ENCODE assay signal across 24 mouse cellular contexts in genomic region chr4:15378762-15379161, GRCm38 (mm10).
"Had no signal": no experiment of that assay in that cellular context is flagged by ENCODE, and none has a peak within 500 bp of the region (broad histone marks: within the 10 kb centered on the region; RNA-seq: fewer than 3 reads in every experiment).

No protein-coding gene starts in this region.

- H3K9me3 ChIP-seq: heart, embryonic 13.5 days; heart, embryonic 15.5 days; intestine, embryonic 15.5 days; limb, embryonic 10.5 days; limb, embryonic 12.5 days had no signal

- H3K27ac ChIP-seq: heart, adult 2 months; heart, embryonic 13.5 days; heart, embryonic 15.5 days; hindbrain, embryonic 14.5 days; intestine, embryonic 15.5 days; layer of hippocampus, adult 2 months; left cerebral cortex, adult 2 months; limb, embryonic 10.5 days; limb, embryonic 12.5 days had no signal

- H3K4me1 ChIP-seq: heart, embryonic 13.5 days; heart, embryonic 15.5 days; intestine, embryonic 15.5 days; limb, embryonic 10.5 days; limb, embryonic 12.5 days had no signal

- ATAC-seq: hindbrain, embryonic 16.5 days; inflammation-experienced regulatory T-cells, adult 6 months; intestine, embryonic 15.5 days; intestine, postnatal 0 days had no signal

- H3K27me3 ChIP-seq: heart, embryonic 13.5 days; heart, embryonic 15.5 days; intestine, embryonic 15.5 days; limb, embryonic 12.5 days had no signal

- H3K4me3 ChIP-seq: heart, adult 2 months; heart, embryonic 13.5 days; heart, embryonic 15.5 days; intestine, embryonic 15.5 days; layer of hippocampus, adult 2 months; left cerebral cortex, adult 2 months; limb, embryonic 10.5 days; limb, embryonic 12.5 days had no signal

- H3K9ac ChIP-seq: heart, embryonic 13.5 days; heart, embryonic 15.5 days; hindbrain, embryonic 14.5 days; intestine, embryonic 15.5 days; limb, embryonic 12.5 days had no signal

- H3K36me3 ChIP-seq: heart, embryonic 13.5 days; heart, embryonic 15.5 days; intestine, embryonic 15.5 days; limb, embryonic 10.5 days; limb, embryonic 12.5 days had no signal

- DNase-seq: gastrocnemius, postnatal 14 days; gastrocnemius, postnatal 36 days; heart, adult 11 months; heart, adult 2 months; heart, postnatal 14 days; heart, postnatal 36 days; kidney, adult 18-20 months; kidney, adult 8-10 months; kidney, postnatal 10 days; kidney, postnatal 25 days; kidney, postnatal 4 days; liver had no signal

- H3K4me2 ChIP-seq: heart, embryonic 11.5 days; heart, embryonic 13.5 days; heart, embryonic 15.5 days; hindbrain, embryonic 14.5 days; intestine, embryonic 15.5 days; limb, embryonic 12.5 days had no signal
